Mouse (Mus musculus): Measurements from ENCODE around the gene Svop.

Svop gene

GRCm38 (mm10) chr5:114046604-114047003, 44.8 kb downstream of the Svop start:
- no peak for DNase-seq (ENCODE audit: low spot score)

GRCm38 (mm10) chr5:114046151-114046550, 45.2 kb downstream of the Svop start:
- no peak for DNase-seq (ENCODE audit: low spot score)

GRCm38 (mm10) chr5:114045134-114045533, 46.2 kb downstream of the Svop start:
- DNase-seq (ENCODE audit: low spot score): no peak

- DNase-seq (ENCODE audit: low spot score): no peak
These were observed 47.6 kb downstream of the Svop start for GRCm38 (mm10) chr5:114043800-114044199.

- DNase-seq (ENCODE audit: low spot score): no peak
These were observed 49.9 kb downstream of the Svop start for GRCm38 (mm10) chr5:114041327-114041930.

GRCm38 (mm10) chr5:114040911-114041310, 50.5 kb downstream of the Svop start:
- no peak for DNase-seq (ENCODE audit: low spot score)

- DNase-seq (ENCODE audit: low spot score): no peak
These were observed 50.9 kb downstream of the Svop start for GRCm38 (mm10) chr5:114040508-114040907.

GRCm38 (mm10) chr5:114035111-114035510, 56.3 kb downstream of the Svop start:
- DNase-seq (ENCODE audit: low spot score): no peak

- no peak for DNase-seq (ENCODE audit: low spot score)
These were observed 57.0 kb downstream of the Svop start for GRCm38 (mm10) chr5:114034393-114034792.

GRCm38 (mm10) chr5:114032161-114032763, 59.1 kb downstream of the Svop start:
- no peak for DNase-seq (ENCODE audit: low spot score)

GRCm38 (mm10) chr5:114030652-114031051, 60.7 kb downstream of the Svop start:
- no peak for DNase-seq (ENCODE audit: low spot score)

GRCm38 (mm10) chr5:114028111-114028510, 63.3 kb downstream of the Svop start:
- DNase-seq (ENCODE audit: low spot score): no peak

GRCm38 (mm10) chr5:114027217-114027944, 64.0 kb downstream of the Svop start:
- no peak for DNase-seq (ENCODE audit: low spot score)

GRCm38 (mm10) chr5:114024885-114025284, 66.5 kb downstream of the Svop start:
- no peak for DNase-seq (ENCODE audit: low spot score)

- DNase-seq (ENCODE audit: low spot score): no peak
These were observed 67.0 kb downstream of the Svop start for GRCm38 (mm10) chr5:114024390-114024789.

- DNase-seq (ENCODE audit: low spot score): peak; percentile 66
These were observed 76.2 kb downstream of the Svop start for GRCm38 (mm10) chr5:114015121-114015520.

- DNase-seq (ENCODE audit: low spot score): no peak
These were observed 82.3 kb downstream of the Svop start for GRCm38 (mm10) chr5:114009049-114009448.

- no peak for DNase-seq (ENCODE audit: low spot score)
These were observed 83.5 kb downstream of the Svop start for GRCm38 (mm10) chr5:114007753-114008453.

- no peak for DNase-seq (ENCODE audit: low spot score)
These were observed 84.4 kb downstream of the Svop start for GRCm38 (mm10) chr5:114006974-114007373.

- DNase-seq (ENCODE audit: low spot score): no peak
These were observed 86.3 kb downstream of the Svop start for GRCm38 (mm10) chr5:114005100-114005499.

GRCm38 (mm10) chr5:114004573-114004972, 86.8 kb downstream of the Svop start:
- DNase-seq (ENCODE audit: low spot score): no peak

GRCm38 (mm10) chr5:114003542-114003941, 87.8 kb downstream of the Svop start, which contains the start of gene Dao:
Dao (plus strand) TSS chr5:114003703.
- DNase-seq (ENCODE audit: low spot score): no peak

- DNase-seq (ENCODE audit: low spot score): no peak
These were observed 92.0 kb downstream of the Svop start for GRCm38 (mm10) chr5:113999382-113999781.

Measured in testis, postnatal 10 days (tissue).